Mouse (Mus musculus) ES-E14 (cell line): ENCODE results near the gene 4930442H23Rik. TPM values are rescaled to one million over a fixed set of nuclear protein-coding genes. Genes with fewer than 3 reads are reported as not detected.
A peak's percentile ranks its signal among the peaks of the same experiment; 100 is the strongest.

Experiments used
- DNase-seq: peaks from one replicate; pipeline ENCODE4 v3.0.0-alpha.2; 2013; ENCODE audit warnings: low read depth, low spot score
- H3K27ac ChIP-seq: 2 replicates; pipeline ENCODE4 v1.5.1; 2012; ENCODE audit warnings: low read depth, mild to moderate bottlenecking, low read length, moderate library complexity, mixed read lengths; ENCODE audit not compliant: poor library complexity, insufficient read depth, severe bottlenecking
- H3K36me3 ChIP-seq: 2 replicates; pipeline ENCODE4 v1.6.1; 2012; ENCODE audit warnings: mild to moderate bottlenecking, low read length, moderate library complexity, mixed read lengths; ENCODE audit not compliant: control insufficient read depth, poor library complexity, insufficient read depth, severe bottlenecking
- H3K4me1 ChIP-seq, 2 experiments: fragments of 150-350 bp in 1 of 2; sonication (generic) in 1 of 2; 2 replicates each; pipeline ENCODE4 v1.6.1; 2012; ENCODE audit warnings: low read length in 2 of 2, mild to moderate bottlenecking in 1 of 2, mixed read lengths in 1 of 2; ENCODE audit not compliant: control insufficient read depth in 2 of 2, insufficient read depth in 2 of 2, poor library complexity in 1 of 2
- H3K4me3 ChIP-seq, 2 experiments: fragments of 150-350 bp in 1 of 2; sonication (generic) in 1 of 2; 2 replicates each; pipeline ENCODE4 v1.5.1; 2012; ENCODE audit warnings: low read length in 2 of 2, low read depth in 1 of 2, mild to moderate bottlenecking in 1 of 2, mixed read lengths in 1 of 2; ENCODE audit not compliant: insufficient read depth in 1 of 2, poor library complexity in 1 of 2, severe bottlenecking in 1 of 2
- H3K9ac ChIP-seq: 2 replicates; pipeline ENCODE4 v1.6.1; 2012; ENCODE audit warnings: low read depth, mild to moderate bottlenecking, low read length, mixed read lengths; ENCODE audit not compliant: poor library complexity, insufficient read depth, severe bottlenecking
- H3K9me3 ChIP-seq: fragments of 150-350 bp; sonication (generic); 2 replicates; pipeline ENCODE4 v1.6.1; 2012; ENCODE audit warnings: low read depth, mild to moderate bottlenecking, low read length; ENCODE audit not compliant: control insufficient read depth, insufficient read depth
- CHD2 ChIP-seq: IDR thresholded peaks from 2 replicates; pipeline ENCODE4 v1.6.1; 2014; ENCODE audit warnings: mild to moderate bottlenecking, low read depth, low read length, inconsistent platforms
- HCFC1 ChIP-seq: IDR thresholded peaks from 2 replicates; pipeline ENCODE4 v1.6.1; 2012; ENCODE audit warnings: low read length, inconsistent platforms, borderline replicate concordance; ENCODE audit not compliant: insufficient read depth
- MAFK ChIP-seq: IDR thresholded peaks from 2 replicates; pipeline ENCODE4 v1.6.1; 2014; ENCODE audit warnings: mild to moderate bottlenecking, low read depth, low read length, inconsistent platforms; ENCODE audit not compliant: insufficient read depth
- ZC3H11A ChIP-seq: IDR thresholded peaks from 2 replicates; pipeline ENCODE4 v1.6.1; 2012; ENCODE audit warnings: low read depth, mild to moderate bottlenecking, inconsistent platforms, low read length, borderline replicate concordance
- ZNF384 ChIP-seq: IDR thresholded peaks from 2 replicates; pipeline ENCODE4 v1.6.1; 2012; ENCODE audit warnings: low read depth, low read length, inconsistent platforms
- in situ Hi-C, 2 experiments: fragments of 600-800 bp; cut with MboI; formaldehyde crosslinking; loops; one replicate each; pipeline ENCODE4 v1.15.1; 2025; ENCODE audit warnings: low sequenced_read_pairs in 2 of 2, inconsistent platforms in 1 of 2; ENCODE audit not compliant: unreplicated experiment in 2 of 2
- total RNA-seq: library from RNA; depleted of rRNA; stranded (reverse); fragments of 300-350 nt; gene quantifications from 2 replicates; pipeline ENCODE4 v1.2.3, GENCODE M21; 2012; rRNA removed

The 4930442H23Rik gene
- total RNA-seq, 1 experiment: 0.54 TPM

DNA sequence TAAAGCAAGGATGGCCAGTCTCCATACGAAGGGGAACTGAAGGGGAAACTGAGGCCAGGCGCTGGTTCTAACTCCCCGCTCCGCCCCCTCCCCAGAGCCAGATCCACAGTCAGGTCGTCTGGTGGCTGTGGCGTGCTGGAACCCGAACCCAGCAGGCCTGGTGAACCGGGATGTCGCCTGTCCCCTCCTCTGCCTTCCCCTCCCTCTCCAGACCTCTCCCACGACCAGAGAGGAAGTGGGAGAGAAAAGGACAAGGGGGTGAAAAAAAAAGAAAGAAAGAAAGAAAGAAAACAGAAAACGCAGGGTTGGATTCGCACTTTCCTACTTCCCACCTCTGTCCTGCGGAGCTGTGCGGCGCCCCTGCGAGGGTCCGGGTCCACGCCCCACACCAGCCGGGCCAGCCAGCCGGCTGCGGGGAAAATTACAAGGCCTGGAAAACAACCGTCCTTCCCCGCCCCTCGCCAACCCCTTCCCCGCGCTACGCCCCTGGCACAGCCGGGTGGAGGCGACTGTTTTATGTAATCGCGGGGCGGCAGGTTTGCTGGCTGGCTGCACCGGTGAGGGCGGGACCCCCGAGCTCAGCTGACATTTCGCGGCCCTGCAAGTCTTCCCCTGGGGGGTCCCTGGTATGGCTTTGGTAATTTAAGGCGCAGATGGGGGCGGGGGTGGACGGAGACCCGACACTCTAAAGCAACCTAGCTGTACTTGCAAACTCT is 48.5 kb downstream of the 4930442H23Rik start, which contains the start of gene Zbtb7a:
Zbtb7a (plus strand) TSS at position 255 of the 716 bp plus-strand sequence.
- Histone ChIP-seq H3K36me3 (no peaks in the 10 kb centered on the region), H3K9ac (peak within 1 kb of the TSS; percentile 91), H3K4me3 (peak within 1 kb of the TSS; percentile 86 to 96), H3K9me3 (no peaks in the 10 kb centered on the region), H3K27ac (peak within 1 kb of the TSS; percentile 86; the same call in 1 of the 2 replicates), H3K4me1 (peaks cover 0 to 21% of the 10 kb centered on the region in 2 experiments; a peak in 3 of 4 replicates)
- in situ Hi-C loops: no loop called here
- TF ChIP-seq ZC3H11A (no peak), CHD2 (no peak), HCFC1 (no peak), ZNF384 (no peak), MAFK (no peak)
- DNase-seq: no peak

DNA sequence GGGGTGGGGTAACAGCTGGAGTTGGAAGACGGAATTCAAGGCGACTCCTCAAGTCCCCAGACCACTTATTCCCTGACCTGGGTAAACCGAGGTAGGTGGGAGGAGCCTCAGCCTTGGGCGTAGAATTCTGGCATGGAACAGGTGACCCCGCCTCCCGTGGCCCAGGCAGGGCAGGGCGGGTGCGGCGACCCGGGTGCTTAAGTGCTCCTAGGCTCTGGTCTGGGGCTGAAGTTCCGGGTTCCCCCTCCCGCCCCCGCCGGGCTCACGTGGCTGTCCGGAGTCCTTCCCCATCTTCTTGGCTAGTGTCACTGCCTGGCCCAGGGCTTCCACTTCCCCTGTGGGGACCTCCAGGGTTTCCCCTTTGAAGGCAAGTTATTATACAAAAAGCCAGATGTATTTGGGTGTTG is 49.5 kb downstream of the 4930442H23Rik start:
- Histone ChIP-seq H3K36me3 (no peaks in the 10 kb centered on the region), H3K9ac (no peak overlapping the region; the same call in 1 of the 2 replicates), H3K4me1 (peaks cover 0 to 20% of the 10 kb centered on the region in 2 experiments; a peak in 3 of 4 replicates), H3K4me3 (peak overlapping the region; percentile 86 to 96), H3K27ac (no peak overlapping the region), H3K9me3 (no peaks in the 10 kb centered on the region)
- no peak for TF ChIP-seq CHD2
- no peak for TF ChIP-seq ZC3H11A
- TF ChIP-seq HCFC1: no peak
- TF ChIP-seq ZNF384: no peak
- TF ChIP-seq MAFK: no peak
- in situ Hi-C loops: no loop called here
- DNase-seq: no peak

Other genes with a start within 250 kb of the 4930442H23Rik start
- gene Gng7, start 168.9 kb downstream of the 4930442H23Rik start, total RNA-seq: 0.79 and 0.94 TPM in 2 replicates
- gene Diras1, start 158.2 kb downstream of the 4930442H23Rik start, total RNA-seq: 1.1 and 1.3 TPM in 2 replicates
- gene Slc39a3, start 146.4 kb downstream of the 4930442H23Rik start, total RNA-seq: 12.6 and 13.1 TPM in 2 replicates
- 113 and 116 TPM in 2 replicates for gene Sgta, start 123.7 kb downstream of the 4930442H23Rik start, total RNA-seq
- 155 and 174 TPM in 2 replicates for gene Thop1, start 113.8 kb downstream of the 4930442H23Rik start, total RNA-seq
- gene Creb3l3, start 85.0 kb downstream of the 4930442H23Rik start, total RNA-seq: 0.94 and 2.2 TPM in 2 replicates
- gene Map2k2, start 77.9 kb downstream of the 4930442H23Rik start, total RNA-seq: 115 and 121 TPM in 2 replicates
- 15.7 and 30.1 TPM in 2 replicates for gene Zbtb7a, start 48.6 kb downstream of the 4930442H23Rik start, total RNA-seq
- 37.8 and 50.7 TPM in 2 replicates for gene Pias4, start 15.9 kb downstream of the 4930442H23Rik start, total RNA-seq
- gene Eef2, start 7.2 kb downstream of the 4930442H23Rik start, total RNA-seq: 2,093 and 2,486 TPM in 2 replicates
- gene Dapk3, start 844 bp downstream of the 4930442H23Rik start, total RNA-seq: 65.1 and 66.4 TPM in 2 replicates
- gene Nmrk2, start 18.2 kb upstream of the 4930442H23Rik start, total RNA-seq: not detected in 2 replicates
- gene Atcay, start 47.0 kb upstream of the 4930442H23Rik start, total RNA-seq: 4.1 and 5.5 TPM in 2 replicates
- gene Zfr2, start 49.3 kb upstream of the 4930442H23Rik start, total RNA-seq: 0.67 and 4.7 TPM in 2 replicates
- gene Matk, start 69.1 kb upstream of the 4930442H23Rik start, total RNA-seq: 0.85 and 5.0 TPM in 2 replicates
- 114 and 138 TPM in 2 replicates for gene Mrpl54, start 83.1 kb upstream of the 4930442H23Rik start, total RNA-seq
- 72.3 and 90.2 TPM in 2 replicates for gene Apba3, start 83.1 kb upstream of the 4930442H23Rik start, total RNA-seq
- gene Tjp3, start 107.7 kb upstream of the 4930442H23Rik start, total RNA-seq: 5.2 and 15.2 TPM in 2 replicates
- gene Pip5k1c, start 109.1 kb upstream of the 4930442H23Rik start, total RNA-seq: 27.3 and 34.6 TPM in 2 replicates
- gene Cactin, start 137.3 kb upstream of the 4930442H23Rik start, total RNA-seq: 53.1 and 54.9 TPM in 2 replicates
- gene Tbxa2r, start 144.9 kb upstream of the 4930442H23Rik start, total RNA-seq: 2.3 and 4.5 TPM in 2 replicates
- gene Gipc3, start 159.4 kb upstream of the 4930442H23Rik start, total RNA-seq: 0.09 and 0.16 TPM in 2 replicates
- gene Hmg20b, start 166.6 kb upstream of the 4930442H23Rik start, total RNA-seq: 43.5 and 55.9 TPM in 2 replicates
- gene Mfsd12, start 173.6 kb upstream of the 4930442H23Rik start, total RNA-seq: 28.7 and 46.1 TPM in 2 replicates
- gene 4930404N11Rik, start 182.0 kb upstream of the 4930442H23Rik start, total RNA-seq: 9.4 and 19.1 TPM in 2 replicates
- gene Fzr1, start 194.7 kb upstream of the 4930442H23Rik start, total RNA-seq: 63.0 and 94.5 TPM in 2 replicates
- 168 and 183 TPM in 2 replicates for gene Dohh, start 200.6 kb upstream of the 4930442H23Rik start, total RNA-seq
- gene Gm48551, start 200.6 kb upstream of the 4930442H23Rik start, total RNA-seq: 1.1 and 1.8 TPM in 2 replicates
- 2.5 and 2.7 TPM in 2 replicates for gene Gm48552, start 205.2 kb upstream of the 4930442H23Rik start, total RNA-seq
- 1.7 TPM in 2 replicates for gene Smim24, start 209.2 kb upstream of the 4930442H23Rik start, total RNA-seq